Mouse (Mus musculus): ENCODE measurements around the gene Psen1. TPM values are rescaled to one million over a fixed set of nuclear protein-coding genes. Genes with fewer than 3 reads are reported as not detected.

The Psen1 gene
- polyA plus RNA-seq, 1 experiment from 2014 or later = 73.1 TPM

- Histone ChIP-seq H3K27me3 (no peaks in the 10 kb centered on the region), H3K4me1 (no peaks in the 10 kb centered on the region), H3K4me2 (replicated peaks) (no peak overlapping the region), H3K27ac (replicated peaks) (no peak overlapping the region), H3K9me3 (no peaks in the 10 kb centered on the region), H3K4me3 (no peak overlapping the region), H3K36me3 (peaks cover 85% of the 10 kb centered on the region), H3K9ac (replicated peaks) (no peak overlapping the region)
- no peak for ATAC-seq (ENCODE audit: low FRiP score, low read depth)
- 94% methylated on average over 5 of the region's 5 CpGs for WGBS
Measured at GRCm38 (mm10) chr12:83732225-83732624, 44.3 kb downstream of the Psen1 start.

- Histone ChIP-seq H3K27me3 (no peaks in the 10 kb centered on the region), H3K4me2 (replicated peaks) (no peak overlapping the region), H3K36me3 (peaks cover 78% of the 10 kb centered on the region), H3K4me3 (no peak overlapping the region), H3K4me1 (no peaks in the 10 kb centered on the region), H3K9me3 (no peaks in the 10 kb centered on the region), H3K9ac (replicated peaks) (no peak overlapping the region), H3K27ac (replicated peaks) (no peak overlapping the region)
- ATAC-seq (ENCODE audit: low FRiP score, low read depth) = no peak
- WGBS = 95% methylated on average over 10 of the region's 10 CpGs
Measured at GRCm38 (mm10) chr12:83734047-83734446, 46.1 kb downstream of the Psen1 start.

- Histone ChIP-seq H3K36me3 (peaks cover 57% of the 10 kb centered on the region), H3K4me1 (no peaks in the 10 kb centered on the region), H3K9ac (replicated peaks) (no peak overlapping the region), H3K4me3 (no peak overlapping the region), H3K4me2 (replicated peaks) (no peak overlapping the region), H3K9me3 (no peaks in the 10 kb centered on the region), H3K27ac (replicated peaks) (no peak overlapping the region), H3K27me3 (no peaks in the 10 kb centered on the region)
- ATAC-seq (ENCODE audit: low FRiP score, low read depth) = no peak
- WGBS = 90% methylated on average over 8 of the region's 8 CpGs
Measured at GRCm38 (mm10) chr12:83736236-83736635, 48.3 kb downstream of the Psen1 start.

- no peak overlapping the region for H3K4me3 ChIP-seq
- ATAC-seq (ENCODE audit: low FRiP score, low read depth) = no peak
- H3K9ac ChIP-seq (replicated peaks) = no peak overlapping the region
- H3K4me1 ChIP-seq = no peaks in the 10 kb centered on the region
- H3K36me3 ChIP-seq = peaks cover 34% of the 10 kb centered on the region
- no peak overlapping the region for H3K27ac ChIP-seq (replicated peaks)
- 88% methylated on average over 1 of the region's 1 CpGs for WGBS
- no peaks in the 10 kb centered on the region for H3K9me3 ChIP-seq
- H3K27me3 ChIP-seq = no peaks in the 10 kb centered on the region
- H3K4me2 ChIP-seq (replicated peaks) = no peak overlapping the region
Measured at GRCm38 (mm10) chr12:83738651-83739050, 50.7 kb downstream of the Psen1 start.

GRCm38 (mm10) chr12:83741722-83742121, 53.8 kb downstream of the Psen1 start:
- no peaks in the 10 kb centered on the region for H3K9me3 ChIP-seq
- H3K4me2 ChIP-seq (replicated peaks) = no peak overlapping the region
- H3K27ac ChIP-seq (replicated peaks) = no peak overlapping the region
- H3K4me3 ChIP-seq = no peak overlapping the region
- H3K4me1 ChIP-seq = 0 out of 2 replicates have a peak, but pooled peaks cover 5% of the 10 kb centered on the region
- no peaks in the 10 kb centered on the region for H3K27me3 ChIP-seq
- 79% methylated on average over 5 of the region's 5 CpGs for WGBS
- H3K36me3 ChIP-seq = peaks cover 10% of the 10 kb centered on the region; the same call in 1 of the 2 replicates
- H3K9ac ChIP-seq (replicated peaks) = no peak overlapping the region
- ATAC-seq (ENCODE audit: low FRiP score, low read depth) = no peak

GRCm38 (mm10) chr12:83742834-83743233, 54.9 kb downstream of the Psen1 start:
- Histone ChIP-seq H3K27me3 (no peaks in the 10 kb centered on the region), H3K4me3 (no peak overlapping the region), H3K4me2 (replicated peaks) (no peak overlapping the region), H3K36me3 (peaks cover 4% of the 10 kb centered on the region; the same call in 1 of the 2 replicates), H3K27ac (replicated peaks) (no peak overlapping the region), H3K9me3 (no peaks in the 10 kb centered on the region), H3K4me1 (0 out of 2 replicates have a peak, but pooled peaks cover 5% of the 10 kb centered on the region), H3K9ac (replicated peaks) (no peak overlapping the region)
- ATAC-seq (ENCODE audit: low FRiP score, low read depth) = no peak
- 87% methylated on average over 4 of the region's 4 CpGs for WGBS

GRCm38 (mm10) chr12:83743712-83744111, 55.8 kb downstream of the Psen1 start:
- no peaks in the 10 kb centered on the region for H3K36me3 ChIP-seq
- H3K9ac ChIP-seq (replicated peaks) = no peak overlapping the region
- H3K4me2 ChIP-seq (replicated peaks) = no peak overlapping the region
- no peak overlapping the region for H3K27ac ChIP-seq (replicated peaks)
- no peak for ATAC-seq (ENCODE audit: low FRiP score, low read depth)
- H3K4me1 ChIP-seq = 0 out of 2 replicates have a peak, but pooled peaks cover 5% of the 10 kb centered on the region
- H3K9me3 ChIP-seq = no peaks in the 10 kb centered on the region
- no peak overlapping the region for H3K4me3 ChIP-seq
- no peaks in the 10 kb centered on the region for H3K27me3 ChIP-seq
- WGBS = 83% methylated on average over 3 of the region's 3 CpGs

- ATAC-seq (ENCODE audit: low FRiP score, low read depth) = no peak
- H3K4me1 ChIP-seq = 0 out of 2 replicates have a peak, but pooled peaks cover under 1% of the 10 kb centered on the region
- H3K9me3 ChIP-seq = no peaks in the 10 kb centered on the region
- H3K4me2 ChIP-seq (replicated peaks) = no peak overlapping the region
- WGBS = 32% methylated on average over 1 of the region's 1 CpGs
- no peak overlapping the region for H3K9ac ChIP-seq (replicated peaks)
- no peak overlapping the region for H3K27ac ChIP-seq (replicated peaks)
- H3K27me3 ChIP-seq = no peaks in the 10 kb centered on the region
- H3K4me3 ChIP-seq = no peak overlapping the region
- H3K36me3 ChIP-seq = no peaks in the 10 kb centered on the region
Measured at GRCm38 (mm10) chr12:83749186-83749585, 61.2 kb downstream of the Psen1 start.

- Histone ChIP-seq H3K27me3 (no peaks in the 10 kb centered on the region), H3K4me2 (replicated peaks) (no peak overlapping the region), H3K27ac (replicated peaks) (no peak overlapping the region), H3K9me3 (no peaks in the 10 kb centered on the region), H3K4me1 (no peaks in the 10 kb centered on the region), H3K36me3 (no peaks in the 10 kb centered on the region), H3K4me3 (no peak overlapping the region), H3K9ac (replicated peaks) (no peak overlapping the region)
- 70% methylated on average over 2 of the region's 2 CpGs for WGBS
- ATAC-seq (ENCODE audit: low FRiP score, low read depth) = no peak
Measured at GRCm38 (mm10) chr12:83752495-83752894, 64.5 kb downstream of the Psen1 start.

GRCm38 (mm10) chr12:83758735-83759134, 70.8 kb downstream of the Psen1 start:
- Histone ChIP-seq H3K27ac (replicated peaks) (no peak overlapping the region), H3K4me3 (no peak overlapping the region), H3K4me2 (replicated peaks) (no peak overlapping the region), H3K4me1 (peaks cover 12% of the 10 kb centered on the region), H3K9ac (replicated peaks) (no peak overlapping the region), H3K9me3 (no peaks in the 10 kb centered on the region), H3K36me3 (no peaks in the 10 kb centered on the region), H3K27me3 (peaks cover 13% of the 10 kb centered on the region)
- ATAC-seq (ENCODE audit: low FRiP score, low read depth) = no peak
- 84% methylated on average over 10 of the region's 10 CpGs for WGBS

GRCm38 (mm10) chr12:83760201-83760600, 72.2 kb downstream of the Psen1 start:
- ATAC-seq (ENCODE audit: low FRiP score, low read depth) = no peak
- Histone ChIP-seq H3K4me3 (no peak overlapping the region), H3K27ac (replicated peaks) (no peak overlapping the region), H3K9me3 (no peaks in the 10 kb centered on the region), H3K27me3 (peaks cover 26% of the 10 kb centered on the region), H3K4me2 (replicated peaks) (no peak overlapping the region), H3K4me1 (peaks cover 20% of the 10 kb centered on the region), H3K9ac (replicated peaks) (no peak overlapping the region), H3K36me3 (no peaks in the 10 kb centered on the region)
- 88% methylated on average over 2 of the region's 2 CpGs for WGBS

GRCm38 (mm10) chr12:83762706-83763105, 74.8 kb downstream of the Psen1 start:
- Histone ChIP-seq H3K27ac (replicated peaks) (no peak overlapping the region), H3K27me3 (peaks cover 38% of the 10 kb centered on the region), H3K36me3 (no peaks in the 10 kb centered on the region), H3K9ac (replicated peaks) (no peak overlapping the region), H3K4me3 (no peak overlapping the region), H3K4me1 (peaks cover 20% of the 10 kb centered on the region), H3K4me2 (replicated peaks) (no peak overlapping the region), H3K9me3 (no peaks in the 10 kb centered on the region)
- no peak for ATAC-seq (ENCODE audit: low FRiP score, low read depth)
- 30% methylated on average over 4 of the region's 4 CpGs for WGBS

Measured in midbrain, embryonic 12.5 days (tissue).